Mouse (Mus musculus) myocyte (in vitro differentiated cells): ENCODE measurements around the gene Gm20388.
A peak's percentile ranks its signal among the peaks of the same experiment; 100 is the strongest.

ENCODE experiments used
- CEBPB ChIP-seq: IDR thresholded peaks from 2 replicates; pipeline ENCODE4 v1.6.1; 2011; ENCODE audit warnings: mild to moderate bottlenecking, moderate library complexity; ENCODE audit not compliant: poor library complexity, insufficient read depth, severe bottlenecking
- E2F4 ChIP-seq: IDR thresholded peaks from one replicate; pipeline ENCODE4 v1.6.1; 2011; ENCODE audit warnings: mild to moderate bottlenecking, control low read depth, moderate library complexity; ENCODE audit not compliant: insufficient read depth
- MAX ChIP-seq: IDR thresholded peaks from one replicate; pipeline ENCODE4 v1.6.1; 2011; ENCODE audit warnings: low read depth, mild to moderate bottlenecking, control low read depth
- MYOD1 ChIP-seq, 3 experiments: IDR thresholded peaks; one replicate each; pipeline ENCODE4 v1.6.1; 2011; ENCODE audit warnings: control low read depth in 2 of 3, low read depth in 2 of 3, mild to moderate bottlenecking in 2 of 3, moderate library complexity in 1 of 3; ENCODE audit not compliant: insufficient read length in 2 of 3, control insufficient read depth in 1 of 3
- MYOG ChIP-seq, 3 experiments: IDR thresholded peaks; one replicate each; pipeline ENCODE4 v1.6.1; 2011; ENCODE audit warnings: control low read depth in 2 of 3, low read depth in 2 of 3, mild to moderate bottlenecking in 2 of 3; ENCODE audit not compliant: insufficient read length in 2 of 3, control insufficient read depth in 1 of 3, insufficient read depth in 1 of 3
- POLR2A ChIP-seq: IDR thresholded peaks from one replicate; pipeline ENCODE4 v1.6.1; 2011; ENCODE audit warnings: low read depth, mild to moderate bottlenecking, control low read depth, moderate library complexity; ENCODE audit not compliant: insufficient read length
- POLR2AphosphoS2 ChIP-seq: IDR thresholded peaks from one replicate; pipeline ENCODE4 v1.6.1; 2011; ENCODE audit warnings: low read depth, control low read depth; ENCODE audit not compliant: insufficient read length
- REST ChIP-seq: IDR thresholded peaks from one replicate; pipeline ENCODE4 v1.6.1; 2011; ENCODE audit warnings: mild to moderate bottlenecking, control low read depth, moderate library complexity; ENCODE audit not compliant: insufficient read depth, insufficient read length
- SRF ChIP-seq: IDR thresholded peaks from one replicate; pipeline ENCODE4 v1.6.1; 2011; ENCODE audit warnings: low read depth; ENCODE audit not compliant: control insufficient read depth, insufficient read length
- TCF12 ChIP-seq: IDR thresholded peaks from one replicate; pipeline ENCODE4 v1.6.1; 2011; ENCODE audit warnings: mild to moderate bottlenecking, control low read depth; ENCODE audit not compliant: poor library complexity, insufficient read depth, severe bottlenecking
- TCF3 ChIP-seq: IDR thresholded peaks from one replicate; pipeline ENCODE4 v1.6.1; 2011; ENCODE audit warnings: low read depth, control low read depth; ENCODE audit not compliant: insufficient read length
- USF1 ChIP-seq: IDR thresholded peaks from one replicate; pipeline ENCODE4 v1.6.1; 2011; ENCODE audit warnings: low read depth, mild to moderate bottlenecking, control low read depth, moderate library complexity

DNA sequence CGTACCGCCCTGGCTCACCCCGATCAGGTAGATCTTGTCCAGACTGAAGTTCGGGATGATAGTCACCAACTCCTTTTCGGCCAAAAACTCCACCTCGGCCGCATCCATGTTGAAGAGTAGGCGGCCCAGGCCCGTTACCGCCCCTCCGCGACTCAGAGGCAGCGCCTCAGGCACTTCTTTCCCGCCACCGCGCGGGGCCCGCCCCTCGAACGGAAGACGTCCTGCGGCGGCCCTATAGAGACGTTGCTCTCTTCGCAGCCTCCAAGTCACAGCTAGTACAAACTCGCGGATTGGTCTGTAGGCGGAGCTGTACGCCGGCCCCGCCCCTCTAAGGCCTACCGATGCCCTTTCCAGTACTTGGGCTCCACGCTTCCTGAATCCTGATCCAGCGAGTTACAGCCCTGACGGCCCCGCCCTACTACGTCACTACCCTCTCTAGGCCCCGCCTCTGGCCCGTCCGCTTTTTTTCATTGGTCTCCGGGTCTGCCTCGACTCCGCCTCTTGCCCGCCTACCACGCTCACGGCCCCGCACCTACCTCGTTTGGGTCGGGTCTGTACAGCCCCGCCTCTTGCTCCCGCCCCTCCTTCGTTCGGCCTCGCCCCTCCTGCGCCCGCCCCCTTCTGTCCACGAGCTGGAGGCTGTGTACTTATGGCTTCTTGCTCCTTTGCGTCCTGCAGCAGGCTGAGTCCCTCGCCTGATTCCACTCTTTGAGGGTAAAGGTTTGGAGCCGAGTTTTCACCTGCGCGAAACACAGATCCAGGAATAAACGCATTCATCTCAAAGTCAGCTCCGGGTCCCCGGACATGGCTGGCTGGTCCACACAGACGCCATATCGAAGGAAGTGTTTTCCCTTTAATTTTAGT is 678.5 kb downstream of the Gm20388 start, which contains the start of gene Gins2:
- TF ChIP-seq MYOG (IDR thresholded peaks at IDR 0.05; ENCODE audit: control insufficient read depth in 1 of 3, insufficient read depth in 1 of 3, insufficient read length in 2 of 3, low read depth in 2 of 3) = no peak
- TF ChIP-seq POLR2A = peak; percentile 65
- TF ChIP-seq USF1 = no peak
- TF ChIP-seq CEBPB = no peak
- no peak for TF ChIP-seq MYOD1 (IDR thresholded peaks at IDR 0.05; ENCODE audit: control insufficient read depth in 1 of 3, insufficient read length in 2 of 3, low read depth in 2 of 3)
- peak; percentile 93 for TF ChIP-seq E2F4
- TF ChIP-seq POLR2AphosphoS2 = no peak
- TF ChIP-seq TCF12 = no peak
- no peak for TF ChIP-seq REST
- peak; percentile 95 for TF ChIP-seq SRF
- no peak for TF ChIP-seq TCF3
- no peak for TF ChIP-seq MAX
